Mouse (Mus musculus) heart, postnatal 4 days (tissue): ENCODE measurements around the gene Gnptg. TPM values are rescaled to one million over a fixed set of nuclear protein-coding genes. Genes with fewer than 3 reads are reported as not detected.

Experiments used
- DNase-seq: peaks from one replicate; pipeline ENCODE4 v3.0.0; 2021
- microRNA-seq, 2 experiments: library from miRNA; unstranded; fragments of <30 nt; microRNA quantifications; one replicate each; pipeline ENCODE4 v1.2.0; 2021 to 2022
- total RNA-seq, 2 experiments: library from RNA; stranded (reverse); gene quantifications; 2 replicates each; pipeline ENCODE4 v1.2.3; 2021

Gnptg gene
- total RNA-seq, 2 experiments from 2014 or later = 11.2 to 14.9 TPM

GRCm38 (mm10) chr17:25188150-25189031 lies 51.5 kb downstream of the Gnptg start, which contains the start of gene Unkl:
TSS of gene Unkl (plus strand) at chr17:25188397.
- DNase-seq = peak; percentile 87

DNA sequence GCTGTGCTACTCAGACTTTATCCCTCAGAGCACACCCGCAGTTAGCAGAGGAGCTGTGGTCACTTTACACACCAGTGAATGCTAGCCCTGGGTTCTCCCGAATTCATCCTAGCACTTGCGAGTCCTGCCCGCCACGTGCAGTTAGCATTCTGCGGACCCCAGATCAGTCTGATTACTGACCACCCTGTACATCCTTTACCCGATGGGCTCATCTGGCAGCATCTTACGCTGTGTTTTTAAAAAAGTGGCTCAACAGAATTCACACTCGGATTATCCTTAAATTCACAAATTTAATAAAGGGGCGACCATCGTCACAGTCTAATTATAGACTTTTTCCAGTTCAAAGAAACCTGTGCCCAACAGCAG lies 52.2 kb downstream of the Gnptg start:
- DNase-seq = no peak

GRCm38 (mm10) chr17:25184961-25185360 lies 55.0 kb downstream of the Gnptg start:
- no peak for DNase-seq

DNA sequence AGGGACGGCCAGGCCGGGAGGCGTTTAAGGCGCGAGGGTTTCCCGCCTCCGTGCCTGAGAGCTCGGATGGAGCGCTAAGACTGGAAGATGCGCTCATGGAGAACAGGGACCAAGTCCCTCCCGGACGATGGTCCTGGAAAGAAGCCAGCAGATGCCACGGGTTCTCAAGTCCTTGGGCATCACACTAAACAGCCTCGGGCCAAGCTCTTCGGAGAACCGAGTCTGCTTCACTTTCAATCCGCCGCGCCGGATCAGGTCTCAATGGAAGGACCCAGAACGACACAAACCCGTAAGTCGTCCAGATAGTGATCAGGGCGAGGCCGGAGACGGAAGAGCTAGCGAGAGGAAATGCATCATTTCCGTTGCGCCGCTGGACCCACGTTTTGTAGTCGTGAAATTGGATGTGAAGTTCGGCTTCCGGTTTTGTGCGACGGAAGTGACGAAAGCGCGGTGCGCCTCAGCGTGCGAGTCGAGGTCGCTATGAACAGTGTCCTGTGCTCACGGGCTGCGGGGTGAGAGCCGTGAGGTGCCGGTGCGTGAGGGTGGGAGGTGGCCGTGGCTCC lies 55.7 kb downstream of the Gnptg start, which contains the start of gene BC003965:
Gene BC003965, plus strand, starts transcription at position 426 of the 563 bp plus-strand sequence.
- DNase-seq = peak; percentile 97

Small RNA genes within 50 kb of the gene (microRNA-seq; reads per million reads assigned to microRNA genes)
- 0.20 to 0.69 reads per million in 2 experiments for gene Mir3547

Other genes starting within 250 kb of the Gnptg start
- gene Cramp1l, start 224.3 kb downstream of the Gnptg start, total RNA-seq = 10 to 100 TPM; 15.1 to 16.3 TPM
- 1 to 10 TPM; 7.0 to 7.3 TPM for gene Ift140, start 224.0 kb downstream of the Gnptg start, total RNA-seq
- gene Tmem204, start 156.5 kb downstream of the Gnptg start, total RNA-seq = 10 to 100 TPM; 25.2 to 27.4 TPM
- 10 to 100 TPM; 16.4 to 17.5 TPM for gene Telo2, start 124.2 kb downstream of the Gnptg start, total RNA-seq
- 1 to 10 TPM; 1.4 TPM for gene Ptx4, start 119.4 kb downstream of the Gnptg start, total RNA-seq
- gene Clcn7, start 106.7 kb downstream of the Gnptg start, total RNA-seq = 10 to 100 TPM; 25.2 to 25.6 TPM
- gene Ccdc154, start 77.7 kb downstream of the Gnptg start, total RNA-seq = not detected
- gene Gm38655, start 64.7 kb downstream of the Gnptg start, total RNA-seq = not detected
- gene BC003965, start 55.6 kb downstream of the Gnptg start, total RNA-seq = 10 to 100 TPM; 14.4 to 17.5 TPM
- 10 to 100 TPM in 1 of 2 experiments, 1 to 10 TPM in 1; 8.5 to 10.4 TPM for gene Unkl, start 51.7 kb downstream of the Gnptg start, total RNA-seq
- 10 to 100 TPM; 12.7 to 14.0 TPM for gene Tsr3, start within 50 bp of the Gnptg start, total RNA-seq
- under 1 TPM; 0.14 to 0.31 TPM for gene Baiap3, start 16.2 kb upstream of the Gnptg start, total RNA-seq
- gene Ube2i, start 34.5 kb upstream of the Gnptg start, total RNA-seq = 100 to 1,000 TPM; 219 to 221 TPM
- 1 to 10 TPM; 1.9 to 2.4 TPM for gene Prss34, start 58.3 kb upstream of the Gnptg start, total RNA-seq
- gene Prss28, start 68.5 kb upstream of the Gnptg start, total RNA-seq = not detected
- gene Prss29, start 78.5 kb upstream of the Gnptg start, total RNA-seq = not detected
- 1 to 10 TPM; 3.9 to 6.7 TPM for gene Tpsab1, start 105.4 kb upstream of the Gnptg start, total RNA-seq
- 10 to 100 TPM; 11.1 to 15.7 TPM for gene Tpsb2, start 126.2 kb upstream of the Gnptg start, total RNA-seq
- under 1 TPM in 1 of 2 experiments, not detected in 1; 0.24 TPM for gene Tpsg1, start 129.1 kb upstream of the Gnptg start, total RNA-seq
- 10 to 100 TPM; 14.5 to 19.1 TPM for gene Cacna1h, start 193.7 kb upstream of the Gnptg start, total RNA-seq
- under 1 TPM in 1 of 2 experiments, not detected in 1; 0.26 TPM for gene Tekt4, start 214.5 kb upstream of the Gnptg start, total RNA-seq